Mouse (Mus musculus) neural tube, embryonic 11.5 days (tissue): ENCODE results near the gene Il15ra. TPM values are rescaled to one million over a fixed set of nuclear protein-coding genes. Genes with fewer than 3 reads are reported as not detected.
A peak's percentile ranks its signal among the peaks of the same experiment; 100 is the strongest.

Experiments
- ATAC-seq: fragments of 200-750 bp; cut with Nextera tagmentation; 2 replicates; pipeline ENCODE4 v1.8.0; 2017; ENCODE audit warnings: moderate number of reproducible peaks, mild to moderate bottlenecking, moderate TSS enrichment, moderate library complexity; ENCODE audit not compliant: insufficient read depth, low FRiP score, low TSS enrichment
- DNase-seq: peaks from one replicate; pipeline ENCODE4 v3.0.0-alpha.2; 2015; ENCODE audit warnings: low spot score
- H3K27ac ChIP-seq: fragments of 300-500 bp; sonication (generic); 2 replicates; pipeline ENCODE4 v1.5.1; 2014; ENCODE audit warnings: low read depth, mild to moderate bottlenecking, low read length
- H3K27me3 ChIP-seq: fragments of 300-500 bp; sonication (generic); 2 replicates; pipeline ENCODE4 v1.6.1; 2014; ENCODE audit warnings: mild to moderate bottlenecking, low read length, mixed read lengths; ENCODE audit not compliant: control insufficient read depth, insufficient read depth
- H3K36me3 ChIP-seq: fragments of 300-500 bp; sonication (generic); 2 replicates; pipeline ENCODE4 v1.6.1; 2014; ENCODE audit warnings: mild to moderate bottlenecking, low read length, moderate library complexity, mixed read lengths; ENCODE audit not compliant: control insufficient read depth, insufficient read depth
- H3K4me1 ChIP-seq: fragments of 300-500 bp; sonication (generic); 2 replicates; pipeline ENCODE4 v1.6.1; 2014; ENCODE audit warnings: low read length, mixed read lengths; ENCODE audit not compliant: control insufficient read depth, insufficient read depth
- H3K4me2 ChIP-seq: fragments of 300-500 bp; sonication (generic); 2 replicates; pipeline ENCODE4 v1.6.1; 2014; ENCODE audit warnings: low read depth, mild to moderate bottlenecking, moderate library complexity
- H3K4me3 ChIP-seq: fragments of 300-500 bp; sonication (generic); 2 replicates; pipeline ENCODE4 v1.5.1; 2014; ENCODE audit warnings: low read depth, low read length
- H3K9ac ChIP-seq: fragments of 300-500 bp; sonication (generic); 2 replicates; pipeline ENCODE4 v1.6.1; 2014; ENCODE audit warnings: mild to moderate bottlenecking, low read length
- H3K9me3 ChIP-seq: fragments of 300-500 bp; sonication (generic); 2 replicates; pipeline ENCODE4 v1.6.1; 2016; ENCODE audit warnings: low read length; ENCODE audit not compliant: control insufficient read depth
- WGBS: fragments of 180-500 bp; shearing (Covaris S2); extraction: QIAGEN DNeasy Blood & Tissue Kit; methylation state at CpG from one replicate; pipeline ENCODE4 v1.1.7; 2014; 5-methylcytosine and 5-hydroxymethylcytosine counted together
- polyA plus RNA-seq: library from polyadenylated mRNA; unstranded; fragments of >200 nt; fragmentation: Nextera tagmentation; extraction: Ambion mirVana; gene quantifications from 2 replicates; pipeline ENCODE4 v1.2.1, GENCODE M21; 2014

Il15ra gene
- polyA plus RNA-seq, 1 experiment from 2014 or later, result 0.82 TPM

DNA sequence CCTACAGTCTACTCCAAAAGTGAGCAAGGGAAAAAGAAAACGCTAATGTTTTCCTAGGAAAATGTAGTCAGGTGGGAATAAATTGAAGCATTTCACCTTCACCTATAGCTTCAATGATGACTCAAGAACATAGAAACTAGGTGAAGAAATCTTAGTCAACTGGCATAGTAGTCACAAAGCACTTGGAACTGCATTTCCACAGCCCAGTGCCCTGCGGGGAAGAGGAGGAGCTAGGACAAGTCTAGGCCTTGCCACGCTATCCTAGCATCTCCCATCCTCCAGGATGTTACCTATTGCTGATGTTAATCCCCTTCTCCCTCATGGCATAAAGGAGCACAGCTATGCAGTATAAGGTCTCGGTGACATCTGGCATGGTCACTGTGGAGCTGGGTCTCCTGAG is 57.5 kb downstream of the Il15ra start:
- no peaks in the 10 kb centered on the region for H3K27me3 ChIP-seq
- no peak overlapping the region for H3K9ac ChIP-seq
- no peak overlapping the region for H3K4me3 ChIP-seq
- no peaks in the 10 kb centered on the region for H3K9me3 ChIP-seq
- H3K4me2 ChIP-seq, result no peak overlapping the region
- no peak for ATAC-seq
- no peaks in the 10 kb centered on the region for H3K4me1 ChIP-seq
- 94% methylated on average over 4 of the region's 4 CpGs for WGBS
- DNase-seq, result no peak
- no peak overlapping the region for H3K27ac ChIP-seq
- H3K36me3 ChIP-seq, result peaks cover 24% of the 10 kb centered on the region

DNA sequence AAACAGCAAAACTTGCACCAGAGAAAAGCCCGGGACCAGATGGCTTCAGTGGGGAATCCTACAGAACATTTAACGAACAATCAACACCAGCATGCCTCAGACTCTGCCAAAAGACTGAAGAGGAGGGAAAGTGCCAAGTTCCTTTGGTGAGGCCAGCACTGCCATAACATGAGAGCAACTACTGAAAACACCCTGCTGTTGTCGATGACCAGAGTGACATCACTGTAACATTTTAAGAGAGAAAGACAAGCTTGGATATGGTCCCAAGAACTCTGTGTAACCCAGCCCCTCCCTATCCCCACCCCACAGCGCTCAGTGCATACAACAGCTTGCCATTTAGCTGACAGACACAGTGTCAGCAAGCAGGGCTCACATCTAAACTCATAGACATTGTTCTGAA is 60.6 kb downstream of the Il15ra start:
- Histone ChIP-seq H3K36me3 (peaks cover 16% of the 10 kb centered on the region), H3K27me3 (no peaks in the 10 kb centered on the region), H3K4me1 (no peaks in the 10 kb centered on the region), H3K4me3 (no peak overlapping the region), H3K4me2 (no peak overlapping the region), H3K9me3 (no peaks in the 10 kb centered on the region), H3K9ac (no peak overlapping the region), H3K27ac (no peak overlapping the region)
- ATAC-seq (no peak), DNase-seq (no peak)
- WGBS, result 89% methylated on average over 4 of the region's 4 CpGs

DNA sequence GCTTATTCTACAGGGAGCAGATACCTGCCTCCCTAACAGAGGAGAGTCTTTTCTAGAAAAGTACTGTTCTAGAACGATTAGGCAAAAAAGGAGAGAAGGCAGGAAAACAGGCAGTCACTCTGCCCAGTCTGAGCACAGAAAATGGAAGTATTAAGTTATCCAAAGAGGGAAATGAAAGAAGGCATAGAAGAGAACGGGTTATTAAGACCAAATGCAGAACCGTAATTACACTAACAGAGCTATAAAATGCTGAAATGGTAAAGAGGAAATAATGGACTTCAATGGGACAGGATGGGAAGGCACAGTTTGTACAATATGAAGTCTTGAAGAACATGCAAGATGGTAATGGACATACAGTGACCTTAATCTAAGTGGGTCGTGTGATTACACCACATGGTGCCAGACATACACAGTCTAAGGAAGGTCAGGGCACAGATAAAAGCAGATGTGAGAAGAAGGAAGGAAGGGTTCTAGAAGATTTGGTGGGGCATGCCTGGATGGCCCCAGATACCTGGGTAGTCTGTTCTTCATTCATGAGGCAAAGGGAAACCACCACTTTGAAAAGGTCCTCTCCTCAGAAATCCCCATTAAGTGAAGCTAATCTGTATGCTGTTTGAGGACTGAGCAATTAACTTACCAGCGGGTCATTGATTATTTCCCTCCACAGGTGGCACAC is 61.5 kb downstream of the Il15ra start:
- H3K27ac ChIP-seq, result no peak overlapping the region
- H3K27me3 ChIP-seq, result no peaks in the 10 kb centered on the region
- ATAC-seq (no peak), DNase-seq (no peak)
- no peaks in the 10 kb centered on the region for H3K4me1 ChIP-seq
- H3K9ac ChIP-seq, result no peak overlapping the region
- no peak overlapping the region for H3K4me2 ChIP-seq
- 79% methylated on average over 5 of the region's 5 CpGs for WGBS
- H3K36me3 ChIP-seq, result peaks cover 14% of the 10 kb centered on the region
- no peak overlapping the region for H3K4me3 ChIP-seq
- no peaks in the 10 kb centered on the region for H3K9me3 ChIP-seq

DNA sequence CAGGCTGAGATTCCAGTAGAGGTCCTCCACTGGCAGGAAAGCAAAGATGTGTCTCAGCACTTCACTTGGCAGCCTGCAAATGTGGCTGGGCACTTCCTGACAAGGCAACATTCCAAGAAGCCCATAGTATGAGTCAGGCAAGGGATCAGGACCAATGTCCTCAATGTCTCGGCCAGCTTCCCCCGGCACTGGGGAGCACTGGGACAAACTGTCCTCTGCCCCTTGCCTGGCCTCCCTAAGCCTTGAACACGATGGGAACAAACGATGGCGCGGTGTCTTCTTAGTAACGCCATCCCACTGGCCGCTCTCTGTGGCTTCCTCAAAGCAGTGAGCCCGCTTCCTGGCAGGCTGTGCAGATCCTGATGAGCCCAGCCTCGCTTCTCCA is 62.1 kb downstream of the Il15ra start:
- DNase-seq (no peak), ATAC-seq (no peak)
- Histone ChIP-seq H3K9ac (no peak overlapping the region), H3K4me3 (no peak overlapping the region), H3K9me3 (no peaks in the 10 kb centered on the region), H3K27ac (no peak overlapping the region), H3K27me3 (no peaks in the 10 kb centered on the region), H3K4me1 (no peaks in the 10 kb centered on the region), H3K4me2 (no peak overlapping the region), H3K36me3 (peaks cover 14% of the 10 kb centered on the region)
- 92% methylated on average over 10 of the region's 10 CpGs for WGBS

- 87% methylated on average over 4 of the region's 4 CpGs for WGBS
Measured at GRCm38 (mm10) chr2:11771701-11772100, 66.6 kb downstream of the Il15ra start.

DNA sequence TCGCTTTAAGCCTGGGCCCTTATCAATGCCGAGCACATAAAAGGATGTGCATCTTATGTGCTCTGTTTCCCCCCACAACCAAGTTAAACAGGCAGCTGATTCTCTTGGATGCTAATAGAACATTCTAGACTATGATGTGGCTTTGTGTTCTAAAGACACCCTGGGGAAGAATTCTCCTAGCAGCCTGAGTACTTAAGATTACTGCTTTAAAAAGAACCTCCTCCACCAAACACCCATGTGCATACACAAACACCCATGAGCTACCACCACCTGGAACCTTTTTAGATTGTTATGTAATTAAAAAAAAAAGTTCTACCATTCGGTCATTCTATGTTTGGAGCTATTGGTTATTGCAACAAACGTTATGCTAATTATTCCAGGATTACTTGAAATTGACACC is 67.3 kb downstream of the Il15ra start:
- no peak overlapping the region for H3K4me2 ChIP-seq
- ATAC-seq (no peak), DNase-seq (no peak)
- peaks cover 4% of the 10 kb centered on the region for H3K4me1 ChIP-seq
- no peak overlapping the region for H3K27ac ChIP-seq
- H3K9ac ChIP-seq, result no peak overlapping the region
- H3K9me3 ChIP-seq, result no peaks in the 10 kb centered on the region
- H3K36me3 ChIP-seq, result peaks cover 3% of the 10 kb centered on the region; the same call in 1 of the 2 replicates
- no peak overlapping the region for H3K4me3 ChIP-seq
- WGBS, result 89% methylated on average over 4 of the region's 4 CpGs
- no peaks in the 10 kb centered on the region for H3K27me3 ChIP-seq

More at GRCm38 (mm10) chr2:11771701-11772100, 66.6 kb downstream of the Il15ra start:
- ATAC-seq (no peak), DNase-seq (no peak)
- Histone ChIP-seq H3K9me3 (no peaks in the 10 kb centered on the region), H3K4me2 (no peak overlapping the region), H3K27ac (no peak overlapping the region), H3K36me3 (peaks cover 3% of the 10 kb centered on the region; the same call in 1 of the 2 replicates), H3K9ac (no peak overlapping the region), H3K27me3 (no peaks in the 10 kb centered on the region), H3K4me3 (no peak overlapping the region), H3K4me1 (peaks cover 3% of the 10 kb centered on the region)

DNA sequence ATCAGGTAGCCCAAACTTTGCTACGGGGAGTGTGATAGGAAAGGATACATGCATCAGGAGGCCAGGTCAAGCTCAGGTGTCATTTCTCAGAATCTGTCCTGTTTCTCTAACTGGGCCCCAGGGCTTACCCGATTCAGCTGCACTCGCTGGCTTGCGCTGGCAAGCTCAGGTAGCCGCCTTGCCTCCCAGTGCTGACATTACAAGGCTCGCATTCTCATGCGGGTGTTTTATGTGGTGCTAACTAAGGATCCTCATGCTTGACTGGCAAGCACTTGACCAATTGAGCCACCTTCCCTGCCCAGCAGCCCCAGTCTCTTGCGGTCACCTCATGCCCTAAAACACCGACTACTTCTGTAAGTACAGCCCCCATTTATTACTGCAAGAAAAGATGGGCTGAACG is 69.3 kb downstream of the Il15ra start:
- Histone ChIP-seq H3K27me3 (no peaks in the 10 kb centered on the region), H3K36me3 (no peaks in the 10 kb centered on the region; the same call in 1 of the 2 replicates), H3K9ac (no peak overlapping the region), H3K27ac (no peak overlapping the region), H3K4me2 (no peak overlapping the region), H3K4me3 (no peak overlapping the region), H3K9me3 (no peaks in the 10 kb centered on the region), H3K4me1 (peaks cover 8% of the 10 kb centered on the region)
- ATAC-seq, result no peak
- 83% methylated on average over 10 of the region's 10 CpGs for WGBS
- no peak for DNase-seq

GRCm38 (mm10) chr2:11775121-11775520 is 70.0 kb downstream of the Il15ra start:
- Histone ChIP-seq H3K27ac (no peak overlapping the region), H3K4me3 (no peak overlapping the region), H3K9ac (no peak overlapping the region), H3K4me1 (peaks cover 11% of the 10 kb centered on the region), H3K9me3 (no peaks in the 10 kb centered on the region), H3K27me3 (no peaks in the 10 kb centered on the region), H3K36me3 (no peaks in the 10 kb centered on the region), H3K4me2 (no peak overlapping the region)
- 86% methylated on average over 5 of the region's 5 CpGs for WGBS
- DNase-seq (no peak), ATAC-seq (no peak)

DNA sequence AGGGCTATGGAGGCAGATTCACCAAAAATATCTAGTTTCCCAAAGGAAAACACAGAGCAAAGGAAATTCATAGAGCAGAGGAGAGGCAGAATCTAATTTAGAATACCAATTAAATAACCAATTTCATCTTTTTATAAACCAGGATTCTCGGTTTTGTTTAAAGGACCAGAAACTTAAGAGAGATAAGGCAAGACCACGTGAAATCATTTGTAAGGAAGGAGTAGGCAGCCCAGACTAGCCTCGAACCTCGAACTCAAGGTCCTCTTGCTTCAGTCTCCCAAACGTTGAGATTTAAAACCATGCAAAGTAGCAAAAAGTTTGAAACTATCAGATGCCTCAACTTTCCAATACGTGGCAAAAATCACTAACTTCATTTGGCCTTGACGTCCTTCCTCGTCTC is 71.3 kb downstream of the Il15ra start:
- Histone ChIP-seq H3K27me3 (no peaks in the 10 kb centered on the region), H3K4me3 (peak overlapping the region; percentile 80), H3K9me3 (no peaks in the 10 kb centered on the region), H3K27ac (no peak overlapping the region), H3K4me1 (peaks cover 11% of the 10 kb centered on the region), H3K4me2 (peak overlapping the region; percentile 81), H3K36me3 (peaks cover 2% of the 10 kb centered on the region), H3K9ac (peak overlapping the region; percentile 79)
- 50% methylated on average over 8 of the region's 8 CpGs for WGBS
- no peak for DNase-seq
- no peak for ATAC-seq
